Mouse (Mus musculus): ENCODE results near the gene Akr1a1. TPM values are rescaled to one million over a fixed set of nuclear protein-coding genes. Genes with fewer than 3 reads are reported as not detected.

Akr1a1 gene
- polyA plus RNA-seq, 2 experiments from 2014 or later = 314 to 333 TPM

Other genes with a start within 250 kb of the Akr1a1 start
- 1 to 10 TPM; 5.2 to 5.8 TPM for gene Mast2, start 187.5 kb downstream of the Akr1a1 start, polyA plus RNA-seq (2017; shearing (Covaris generic))
- 10 to 100 TPM in 1 of 2 experiments, 1 to 10 TPM in 1; 9.9 to 16.2 TPM for gene Ipp, start 144.1 kb downstream of the Akr1a1 start, polyA plus RNA-seq (2017; shearing (Covaris generic))
- gene Tmem69, start 95.7 kb downstream of the Akr1a1 start, polyA plus RNA-seq (2017; shearing (Covaris generic)) = 10 to 100 TPM; 25.7 to 29.7 TPM
- 100 to 1,000 TPM in 1 of 2 experiments, 10 to 100 TPM in 1; 88.7 to 103 TPM for gene Gpbp1l1, start 94.0 kb downstream of the Akr1a1 start, polyA plus RNA-seq (2017; shearing (Covaris generic))
- gene Ccdc17, start 55.0 kb downstream of the Akr1a1 start, polyA plus RNA-seq (2017; shearing (Covaris generic)) = 10 to 100 TPM in 1 of 2 experiments, 1 to 10 TPM in 1; 9.2 to 15.3 TPM
- 10 to 100 TPM; 62.2 to 66.1 TPM for gene Nasp, start 23.7 kb downstream of the Akr1a1 start, polyA plus RNA-seq (2017; shearing (Covaris generic))
- gene Prdx1, start 33.9 kb upstream of the Akr1a1 start, polyA plus RNA-seq (2017; shearing (Covaris generic)) = 100 to 1,000 TPM; 840 to 842 TPM
- 1 to 10 TPM; 3.9 to 4.9 TPM for gene Mmachc, start 56.7 kb upstream of the Akr1a1 start, polyA plus RNA-seq (2017; shearing (Covaris generic))
- 10 to 100 TPM; 33.7 to 39.5 TPM for gene Ccdc163, start 56.8 kb upstream of the Akr1a1 start, polyA plus RNA-seq (2017; shearing (Covaris generic))
- gene Tesk2, start 69.3 kb upstream of the Akr1a1 start, polyA plus RNA-seq (2017; shearing (Covaris generic)) = 1 to 10 TPM; 3.8 to 5.4 TPM
- 10 to 100 TPM; 23.7 to 29.3 TPM for gene Toe1, start 156.0 kb upstream of the Akr1a1 start, polyA plus RNA-seq (2017; shearing (Covaris generic))
- 10 to 100 TPM in 1 of 2 experiments, 1 to 10 TPM in 1; 9.2 to 15.0 TPM for gene Mutyh, start 156.0 kb upstream of the Akr1a1 start, polyA plus RNA-seq (2017; shearing (Covaris generic))
- under 1 TPM; 0.70 to 0.85 TPM for gene Hpdl, start 170.0 kb upstream of the Akr1a1 start, polyA plus RNA-seq (2017; shearing (Covaris generic))
- not detected for gene Zswim5, start 225.7 kb upstream of the Akr1a1 start, polyA plus RNA-seq (2017; shearing (Covaris generic))

All from activated CD4-positive, CD25-positive, alpha-beta regulatory T cell, adult 4 months (primary cell).